Mouse (Mus musculus) brain, adult 2 months (tissue): ENCODE results near the gene Tomm40l.
A peak's percentile ranks its signal among the peaks of the same experiment; 100 is the strongest.
"Not testable (repeated sequence)": the region's sequence is repeated elsewhere in the genome, so short reads cannot be mapped to it uniquely, and the experiment has no call there.

Source experiments
- DNase-seq: peaks from one replicate; pipeline ENCODE4 v3.0.0; 2011; ENCODE audit warnings: low read depth, low spot score

The Tomm40l gene

GRCm38 (mm10) chr1:171250680-171251593 lies 28.6 kb upstream of the Tomm40l start, which contains the start of gene Ndufs2:
Gene Ndufs2, minus strand, starts transcription at chr1:171251388.
- DNase-seq = peak; percentile 52

- DNase-seq = peak; percentile 90
These were observed 27.7 kb upstream of the Tomm40l start, which contains the start of gene Adamts4 for GRCm38 (mm10) chr1:171249913-171250600. Gene Adamts4, plus strand, starts transcription at chr1:171250421.

- DNase-seq = peak; percentile 90
These were observed 26.3 kb upstream of the Tomm40l start for GRCm38 (mm10) chr1:171248386-171249226.

- DNase-seq = no peak
These were observed 25.6 kb upstream of the Tomm40l start for GRCm38 (mm10) chr1:171247916-171248315.

- DNase-seq = no peak
These were observed 25.1 kb upstream of the Tomm40l start for GRCm38 (mm10) chr1:171247453-171247841.

GRCm38 (mm10) chr1:171246709-171247452 lies 24.6 kb upstream of the Tomm40l start:
- peak; percentile 100 for DNase-seq

- no peak for DNase-seq
These were observed 23.0 kb upstream of the Tomm40l start for GRCm38 (mm10) chr1:171245353-171245752.

GRCm38 (mm10) chr1:171241952-171242351 lies 19.6 kb upstream of the Tomm40l start:
- DNase-seq = not testable (repeated sequence)

GRCm38 (mm10) chr1:171240911-171241310 lies 18.6 kb upstream of the Tomm40l start:
- no peak for DNase-seq

GRCm38 (mm10) chr1:171239992-171240744 lies 17.9 kb upstream of the Tomm40l start:
- DNase-seq = no peak

- peak; percentile 62 for DNase-seq
These were observed 16.1 kb upstream of the Tomm40l start for GRCm38 (mm10) chr1:171238463-171238862.

GRCm38 (mm10) chr1:171237438-171237837 lies 15.1 kb upstream of the Tomm40l start:
- no peak for DNase-seq

- no peak for DNase-seq
These were observed 13.5 kb upstream of the Tomm40l start for GRCm38 (mm10) chr1:171235791-171236190.

- DNase-seq = no peak
These were observed 12.2 kb upstream of the Tomm40l start for GRCm38 (mm10) chr1:171234538-171234937.

- no peak for DNase-seq
These were observed 11.8 kb upstream of the Tomm40l start, which contains the start of gene Fcer1g for GRCm38 (mm10) chr1:171234126-171234525. Gene Fcer1g, minus strand, starts transcription at chr1:171234365.

- no peak for DNase-seq
These were observed 10.8 kb upstream of the Tomm40l start for GRCm38 (mm10) chr1:171232800-171233730.

- no peak for DNase-seq
These were observed 10.0 kb upstream of the Tomm40l start for GRCm38 (mm10) chr1:171232348-171232747.

- no peak for DNase-seq
These were observed 9.5 kb upstream of the Tomm40l start for GRCm38 (mm10) chr1:171231844-171232243.

- no peak for DNase-seq
These were observed 7.9 kb upstream of the Tomm40l start for GRCm38 (mm10) chr1:171230215-171230614.
